Mouse (Mus musculus): ENCODE measurements at regions not wholly inside any gene's neighbourhood (a gene's known extent, or its start where the extent isn't known, plus 50 kb on each side); places are given as distances from the start of the nearest gene placed in this dataset.

DNA sequence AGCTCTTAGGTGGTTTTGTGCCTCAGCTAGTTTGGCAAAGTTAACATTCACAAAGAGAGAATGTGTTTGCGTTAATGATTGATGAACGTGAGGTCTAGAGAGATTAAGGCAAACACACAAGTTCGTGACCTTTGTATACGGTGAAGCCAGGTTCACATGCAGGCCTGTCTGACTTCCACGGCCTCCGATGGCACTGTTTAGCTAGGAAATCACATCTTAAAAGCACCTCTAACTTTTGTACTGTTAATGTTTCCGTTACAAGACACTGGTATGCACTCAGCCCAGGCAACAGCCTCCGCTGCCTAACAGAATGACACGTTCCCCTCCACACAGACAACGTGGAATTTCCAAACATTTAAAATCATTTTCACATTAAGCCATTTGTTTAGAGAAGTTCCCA is 94.3 kb upstream of the Ppp1r12a start:
- DNase-seq (peak; percentile 34), ATAC-seq (peak; percentile 90)
- TF ChIP-seq CTCF (IDR thresholded peaks at IDR 0.05; ENCODE audit: low read depth), result 0 out of 2 replicates have a peak, but pooled peaks have one; percentile 16
- no peak for TF ChIP-seq EP300 (IDR thresholded peaks at IDR 0.05; ENCODE audit: low read depth)
- H3K27ac ChIP-seq (ENCODE audit: low read depth), result peak overlapping the region; percentile 70
- no peak overlapping the region for H3K9ac ChIP-seq (replicated peaks)
- no peak overlapping the region for H3K4me3 ChIP-seq (ENCODE audit: low read depth, low read length)
- no peaks in the 10 kb centered on the region for H3K27me3 ChIP-seq (ENCODE audit: insufficient read depth, low read length)
- H3K9me3 ChIP-seq (ENCODE audit: low read length), result no peaks in the 10 kb centered on the region
- 49% methylated on average over 10 of the region's 10 CpGs for WGBS (ENCODE audit: insufficient replicate concordance)
- H3K4me1 ChIP-seq (ENCODE audit: insufficient read depth), result peaks cover 11% of the 10 kb centered on the region
- 0 out of 2 replicates have a peak overlapping the region, but pooled peaks have one; percentile 24 for H3K4me2 ChIP-seq (ENCODE audit: low read depth, low read length)
- no peaks in the 10 kb centered on the region for H3K36me3 ChIP-seq (replicated peaks; ENCODE audit: insufficient read depth, low read length)

DNA sequence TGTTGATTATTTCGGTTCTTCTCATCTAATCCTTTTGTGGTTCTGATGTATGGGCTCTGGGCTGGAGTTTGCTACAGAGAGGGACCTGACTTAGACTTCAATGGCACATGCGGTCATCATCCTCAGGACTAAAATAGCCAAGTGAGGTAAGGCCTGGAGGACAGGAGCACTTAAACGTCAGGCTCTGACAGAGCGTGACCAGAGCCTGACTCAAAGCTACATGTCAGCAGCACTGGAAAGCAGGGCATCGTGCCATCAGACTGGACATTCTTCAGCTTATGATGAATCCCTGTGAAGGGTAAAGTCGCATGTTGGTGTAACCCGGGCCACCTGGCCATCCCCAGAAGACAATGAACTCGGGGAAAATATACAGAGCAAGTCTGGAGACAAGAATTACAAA is 95.8 kb upstream of the Ppp1r12a start:
- Histone ChIP-seq H3K9ac (replicated peaks) (no peak overlapping the region), H3K36me3 (replicated peaks; ENCODE audit: insufficient read depth, low read length) (no peaks in the 10 kb centered on the region), H3K4me3 (ENCODE audit: low read depth, low read length) (no peak overlapping the region), H3K9me3 (ENCODE audit: low read length) (no peaks in the 10 kb centered on the region), H3K27me3 (ENCODE audit: insufficient read depth, low read length) (no peaks in the 10 kb centered on the region), H3K27ac (ENCODE audit: low read depth) (no peak overlapping the region), H3K4me2 (ENCODE audit: low read depth, low read length) (no peak overlapping the region), H3K4me1 (ENCODE audit: insufficient read depth) (peaks cover 6% of the 10 kb centered on the region)
- TF ChIP-seq EP300 (IDR thresholded peaks at IDR 0.05; ENCODE audit: low read depth) (no peak), CTCF (IDR thresholded peaks at IDR 0.05; ENCODE audit: low read depth) (no peak)
- ATAC-seq (no peak), DNase-seq (no peak)
- 76% methylated on average over 8 of the region's 8 CpGs for whole genome bisulfite sequencing (ENCODE audit: insufficient replicate concordance)

DNA sequence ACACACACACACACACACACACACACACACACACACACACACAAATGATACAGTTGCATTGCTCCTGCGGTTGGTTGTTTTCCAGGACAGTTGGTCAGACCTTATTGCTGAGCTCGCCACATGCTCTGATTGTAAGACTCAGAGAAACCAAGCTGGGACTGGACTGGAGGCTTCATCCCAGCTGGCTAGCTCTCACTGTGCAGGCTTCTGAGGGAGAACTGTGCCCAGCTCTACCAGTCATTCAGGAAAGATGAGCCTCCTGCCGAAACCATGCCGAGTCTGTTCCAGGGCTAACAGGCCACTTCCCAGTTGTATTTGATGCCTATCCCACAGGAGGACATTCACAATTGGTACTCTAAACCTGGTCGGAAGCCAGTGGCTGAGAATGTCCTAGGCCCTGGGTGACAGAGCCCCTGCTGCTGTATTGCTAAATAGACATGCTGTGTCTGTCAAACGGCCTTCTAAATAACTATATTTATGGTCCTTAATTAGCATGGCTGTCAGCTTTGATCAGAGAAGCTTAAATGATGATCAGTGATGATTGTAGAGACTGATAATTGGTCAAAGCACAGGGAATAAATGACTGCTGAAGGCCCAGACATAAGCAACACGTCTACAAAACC is 100.1 kb upstream of the Ppp1r12a start:
- H3K27me3 ChIP-seq (ENCODE audit: insufficient read depth, low read length), result no peaks in the 10 kb centered on the region
- no peak overlapping the region for H3K4me2 ChIP-seq (ENCODE audit: low read depth, low read length)
- TF ChIP-seq EP300 (IDR thresholded peaks at IDR 0.05; ENCODE audit: low read depth) (no peak), CTCF (IDR thresholded peaks at IDR 0.05; ENCODE audit: low read depth) (no peak)
- no peak overlapping the region for H3K9ac ChIP-seq (replicated peaks)
- H3K36me3 ChIP-seq (replicated peaks; ENCODE audit: insufficient read depth, low read length), result no peaks in the 10 kb centered on the region
- no peak overlapping the region for H3K27ac ChIP-seq (ENCODE audit: low read depth)
- no peaks in the 10 kb centered on the region for H3K9me3 ChIP-seq (ENCODE audit: low read length)
- peaks cover 2% of the 10 kb centered on the region; the same call in 1 of the 2 replicates for H3K4me1 ChIP-seq (ENCODE audit: insufficient read depth)
- ATAC-seq, result no peak
- no peak overlapping the region for H3K4me3 ChIP-seq (ENCODE audit: low read depth, low read length)
- no peak for DNase-seq
- 71% methylated on average over 7 of the region's 7 CpGs for WGBS (ENCODE audit: insufficient replicate concordance)

DNA sequence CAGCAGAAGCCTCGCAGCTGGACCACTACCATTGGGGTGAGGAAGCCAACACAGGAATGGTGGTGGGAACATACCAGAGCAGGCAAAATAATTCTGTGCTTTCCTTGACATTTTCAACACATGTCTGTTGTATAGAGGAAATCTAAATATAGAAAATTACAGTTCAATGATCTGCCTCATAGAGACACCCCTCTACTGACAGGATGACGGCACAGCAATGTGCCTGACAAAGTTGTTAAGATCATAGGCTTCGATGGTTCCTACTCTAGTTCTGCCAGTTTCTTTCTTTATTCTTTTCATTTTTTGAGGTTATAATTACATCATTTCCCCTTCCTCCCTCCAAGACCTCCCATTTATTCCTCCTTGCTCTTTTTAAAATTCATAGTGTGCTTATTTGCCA is 101.4 kb upstream of the Ppp1r12a start:
- H3K27me3 ChIP-seq (ENCODE audit: insufficient read depth, low read length), result no peaks in the 10 kb centered on the region
- no peaks in the 10 kb centered on the region for H3K36me3 ChIP-seq (replicated peaks; ENCODE audit: insufficient read depth, low read length)
- H3K4me1 ChIP-seq (ENCODE audit: insufficient read depth), result no peaks in the 10 kb centered on the region
- H3K9ac ChIP-seq (replicated peaks), result no peak overlapping the region
- no peak overlapping the region for H3K4me2 ChIP-seq (ENCODE audit: low read depth, low read length)
- no peak for ATAC-seq
- no peaks in the 10 kb centered on the region for H3K9me3 ChIP-seq (ENCODE audit: low read length)
- no peak overlapping the region for H3K4me3 ChIP-seq (ENCODE audit: low read depth, low read length)
- H3K27ac ChIP-seq (ENCODE audit: low read depth), result no peak overlapping the region
- WGBS (ENCODE audit: insufficient replicate concordance), result 59% methylated on average over 3 of the region's 3 CpGs
- DNase-seq, result no peak
- TF ChIP-seq CTCF (IDR thresholded peaks at IDR 0.05; ENCODE audit: low read depth) (no peak), EP300 (IDR thresholded peaks at IDR 0.05; ENCODE audit: low read depth) (no peak)

DNA sequence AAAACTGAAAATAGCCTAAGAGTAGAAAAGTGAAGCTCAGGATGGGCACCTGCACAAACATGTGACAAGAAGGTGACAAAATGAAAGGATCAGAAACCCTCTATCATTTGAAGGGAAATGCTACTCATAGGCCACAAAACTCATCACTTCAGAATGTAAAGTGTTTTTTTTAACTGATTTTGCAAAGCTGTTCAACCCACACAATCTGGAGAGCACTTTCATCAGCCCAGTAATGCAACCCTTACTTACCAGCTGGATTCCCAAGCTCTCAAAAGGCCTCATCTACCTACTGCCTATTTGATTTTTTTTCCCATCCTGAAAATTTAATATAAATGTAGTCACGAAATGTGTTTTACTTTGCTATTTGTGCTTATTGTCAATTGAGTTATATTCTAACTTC is 110.4 kb upstream of the Ppp1r12a start:
- no peaks in the 10 kb centered on the region for H3K4me1 ChIP-seq (ENCODE audit: insufficient read depth)
- 87% methylated on average over 1 of the region's 1 CpGs for WGBS (ENCODE audit: insufficient replicate concordance)
- no peak overlapping the region for H3K27ac ChIP-seq (ENCODE audit: low read depth)
- no peak overlapping the region for H3K4me3 ChIP-seq (ENCODE audit: low read depth, low read length)
- no peak for TF ChIP-seq EP300 (IDR thresholded peaks at IDR 0.05; ENCODE audit: low read depth)
- no peak for TF ChIP-seq CTCF (IDR thresholded peaks at IDR 0.05; ENCODE audit: low read depth)
- ATAC-seq (no peak), DNase-seq (no peak)
- H3K36me3 ChIP-seq (replicated peaks; ENCODE audit: insufficient read depth, low read length), result no peaks in the 10 kb centered on the region
- H3K9ac ChIP-seq (replicated peaks), result no peak overlapping the region
- H3K4me2 ChIP-seq (ENCODE audit: low read depth, low read length), result no peak overlapping the region
- no peaks in the 10 kb centered on the region for H3K27me3 ChIP-seq (ENCODE audit: insufficient read depth, low read length)
- H3K9me3 ChIP-seq (ENCODE audit: low read length), result no peaks in the 10 kb centered on the region

DNA sequence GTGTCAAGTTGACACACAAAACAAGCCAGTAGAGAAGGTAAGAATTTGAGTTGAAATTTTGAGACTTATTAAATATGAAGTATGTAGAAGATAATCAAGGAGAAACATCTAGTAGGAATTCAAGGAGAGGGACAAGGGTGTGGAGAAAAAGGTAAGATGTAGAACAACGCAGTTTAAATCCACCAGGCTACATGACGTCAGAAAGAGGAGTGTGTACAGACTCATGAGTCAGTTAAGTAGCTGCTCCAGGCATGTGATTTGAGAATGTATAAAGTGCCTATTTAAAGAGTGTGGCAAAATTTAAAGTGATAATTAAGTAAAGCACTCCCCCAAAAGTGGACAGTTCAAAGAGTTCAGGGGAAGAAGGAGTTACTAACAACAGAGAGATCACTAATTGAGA is 113.6 kb upstream of the Ppp1r12a start:
- DNase-seq (no peak), ATAC-seq (no peak)
- Histone ChIP-seq H3K4me1 (ENCODE audit: insufficient read depth) (no peaks in the 10 kb centered on the region), H3K9me3 (ENCODE audit: low read length) (no peaks in the 10 kb centered on the region), H3K27me3 (ENCODE audit: insufficient read depth, low read length) (no peaks in the 10 kb centered on the region), H3K4me3 (ENCODE audit: low read depth, low read length) (no peak overlapping the region), H3K27ac (ENCODE audit: low read depth) (no peak overlapping the region), H3K36me3 (replicated peaks; ENCODE audit: insufficient read depth, low read length) (no peaks in the 10 kb centered on the region), H3K4me2 (ENCODE audit: low read depth, low read length) (no peak overlapping the region), H3K9ac (replicated peaks) (no peak overlapping the region)
- whole genome bisulfite sequencing (ENCODE audit: insufficient replicate concordance), result 79% methylated on average over 2 of the region's 2 CpGs
- TF ChIP-seq CTCF (IDR thresholded peaks at IDR 0.05; ENCODE audit: low read depth) (no peak), EP300 (IDR thresholded peaks at IDR 0.05; ENCODE audit: low read depth) (no peak)

Data from liver, postnatal 0 days (tissue).